Mouse (Mus musculus) kidney, postnatal 10 days (tissue): ENCODE data around the gene Shisal2a.

Source experiments
- DNase-seq: peaks from one replicate; pipeline ENCODE4 v3.0.0; 2021; ENCODE audit warnings: mixed read lengths

The Shisal2a gene

DNA sequence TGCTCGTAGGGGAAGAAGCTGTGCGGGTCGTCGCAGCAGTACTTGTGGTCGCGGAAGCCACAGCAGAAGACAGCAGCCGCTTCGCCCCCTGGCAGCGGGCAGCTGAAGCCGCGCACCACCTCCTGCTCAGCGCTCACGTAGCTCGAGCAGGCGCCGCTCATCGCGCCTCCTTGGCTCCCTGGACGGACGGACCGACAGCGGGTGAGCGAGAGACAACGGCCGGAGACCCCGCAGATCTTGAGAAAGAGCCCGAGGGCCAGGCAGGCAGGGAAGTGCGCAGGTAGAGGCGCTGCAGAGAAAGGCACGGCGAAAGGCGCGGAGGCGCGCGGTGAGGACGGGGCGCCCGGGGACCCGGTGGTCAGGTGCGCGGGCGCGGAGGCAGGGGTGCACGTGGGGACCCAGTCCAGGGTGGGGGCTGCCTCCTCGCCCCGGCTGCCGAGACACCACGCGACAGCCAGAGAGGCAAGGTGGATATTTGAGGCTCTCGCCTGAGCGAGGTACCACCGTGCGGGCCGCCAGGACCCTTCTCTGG lies at the start of gene Shisal2a:
Shisal2a (minus strand) TSS at position 167 of the 532 bp plus-strand sequence.
- peak; percentile 31 for DNase-seq

DNA sequence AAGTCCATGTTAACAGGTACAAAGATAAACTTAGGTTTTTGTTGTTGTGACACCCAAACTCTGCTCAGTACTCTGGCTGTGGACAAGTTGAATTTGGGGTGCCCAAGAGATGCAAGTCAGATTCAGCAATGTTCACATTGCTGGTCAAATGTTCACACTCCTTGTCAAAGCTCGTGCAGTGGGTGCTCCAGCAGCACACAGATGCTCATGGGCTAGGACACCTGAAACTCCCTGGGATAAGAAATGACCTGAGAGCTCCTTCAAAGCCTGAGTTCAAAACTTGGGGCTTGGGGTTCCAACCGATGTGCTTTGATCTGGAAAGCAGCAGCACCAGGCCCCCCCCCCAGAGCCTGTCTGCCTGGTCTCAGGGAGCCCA lies 48.4 kb upstream of the Shisal2a start:
- no peak for DNase-seq

DNA sequence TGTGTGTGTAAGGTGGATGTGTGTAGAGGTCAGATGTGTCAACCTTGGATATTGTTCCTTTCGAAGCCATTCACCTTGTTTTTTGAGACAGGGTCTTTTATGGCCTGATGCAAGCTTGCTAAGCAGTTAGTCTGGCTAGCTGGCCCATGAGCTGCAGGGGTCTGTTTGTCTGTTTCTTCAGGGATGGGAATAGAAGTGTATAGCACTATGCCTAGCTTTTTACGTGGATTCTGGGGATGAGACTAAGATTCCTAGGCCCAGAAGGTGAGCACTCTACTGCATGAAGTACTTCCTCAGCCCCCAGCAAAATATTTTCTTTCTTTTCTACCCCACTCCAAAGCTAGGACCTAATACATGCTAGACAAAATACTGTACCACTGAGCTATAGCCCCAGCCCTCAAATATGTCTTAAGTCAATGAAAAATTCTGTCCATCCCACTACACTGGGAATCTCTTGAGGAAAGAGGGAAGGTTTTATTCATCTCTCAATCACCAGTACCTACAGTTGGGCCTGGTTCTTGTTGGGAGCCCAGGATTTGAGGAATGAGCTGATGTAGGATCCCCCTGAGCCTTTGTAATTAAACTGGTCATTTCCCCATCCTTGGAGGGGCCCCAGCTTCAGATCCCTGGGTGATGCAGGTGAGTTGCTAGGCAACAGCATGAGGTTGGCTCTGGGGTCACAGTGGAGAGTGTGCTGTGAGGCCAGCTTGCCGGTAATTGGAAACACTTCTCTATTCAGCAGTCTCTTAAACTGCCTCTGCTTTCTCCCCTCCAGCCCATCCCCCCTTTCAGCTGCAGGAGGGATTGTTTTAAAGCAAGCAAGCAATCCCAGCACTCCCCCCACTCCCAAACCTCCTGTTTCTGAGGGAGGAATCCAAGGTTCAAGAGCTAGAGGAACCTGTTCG lies 47.8 kb upstream of the Shisal2a start:
- DNase-seq = peak; percentile 20

DNA sequence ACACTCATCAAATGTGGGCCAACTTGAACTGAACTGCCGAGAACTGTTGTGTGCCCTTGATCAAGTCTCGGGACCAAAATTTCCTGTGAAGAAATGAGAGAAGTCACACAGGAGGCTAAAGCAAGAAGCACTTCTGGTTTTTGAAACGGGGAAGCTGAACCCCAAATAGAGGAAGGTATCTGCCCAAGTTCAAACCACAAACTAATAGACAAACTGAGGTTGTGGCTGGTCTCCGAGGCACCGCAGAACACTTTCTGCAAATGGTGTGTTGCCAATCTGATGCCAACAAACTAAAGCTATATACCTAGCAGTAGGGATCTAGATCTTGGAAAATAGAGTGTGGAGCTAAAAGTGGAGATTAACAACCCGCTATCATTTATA lies 45.2 kb upstream of the Shisal2a start:
- no peak for DNase-seq

DNA sequence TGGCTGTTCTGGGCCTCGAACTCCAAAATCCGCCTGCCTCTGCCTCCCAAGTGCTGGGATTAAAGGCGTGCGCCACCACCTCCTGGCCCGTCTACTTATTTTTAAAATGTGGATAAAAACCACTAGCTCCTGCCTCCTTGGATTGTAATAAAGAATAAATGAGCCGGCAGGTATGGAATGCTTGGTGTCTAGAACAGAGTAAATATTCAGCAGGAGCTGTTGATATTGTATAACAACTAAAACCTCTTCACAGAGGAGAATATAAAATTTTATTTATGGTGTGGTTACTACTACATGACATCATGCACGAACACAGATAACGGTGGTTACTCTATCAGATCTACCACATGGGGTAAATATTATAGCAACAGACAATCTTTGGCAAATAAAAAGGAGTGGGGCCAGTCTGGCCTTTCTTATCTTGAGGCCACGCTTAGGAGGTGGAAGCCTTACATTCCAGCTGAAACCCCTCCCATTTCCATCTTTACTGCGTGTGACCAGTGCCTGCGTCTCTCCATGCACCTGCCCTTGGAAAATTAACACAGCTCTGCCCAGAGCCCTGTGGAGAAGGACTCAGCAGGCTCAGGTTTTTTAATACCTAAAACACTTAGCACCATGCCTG lies 44.7 kb upstream of the Shisal2a start:
- no peak for DNase-seq

DNA sequence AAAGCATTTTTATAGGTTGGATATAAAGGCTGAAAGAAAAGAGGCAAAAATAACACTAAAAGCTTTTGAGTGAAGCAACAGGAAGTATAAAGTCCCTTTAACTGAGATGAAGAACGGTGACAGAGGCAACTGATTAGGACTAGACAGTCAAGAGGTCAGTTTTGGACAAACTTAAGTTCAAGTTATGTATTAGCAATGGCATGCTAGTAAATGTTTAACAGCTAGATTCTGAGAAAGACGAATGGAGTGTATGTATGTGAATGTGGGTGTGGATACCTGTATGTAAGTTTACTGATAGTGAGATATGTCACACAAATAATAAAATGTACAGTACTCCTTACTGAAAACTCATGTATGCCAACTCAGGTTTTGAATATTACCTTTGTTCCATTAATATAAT lies 41.4 kb upstream of the Shisal2a start:
- DNase-seq = no peak

DNA sequence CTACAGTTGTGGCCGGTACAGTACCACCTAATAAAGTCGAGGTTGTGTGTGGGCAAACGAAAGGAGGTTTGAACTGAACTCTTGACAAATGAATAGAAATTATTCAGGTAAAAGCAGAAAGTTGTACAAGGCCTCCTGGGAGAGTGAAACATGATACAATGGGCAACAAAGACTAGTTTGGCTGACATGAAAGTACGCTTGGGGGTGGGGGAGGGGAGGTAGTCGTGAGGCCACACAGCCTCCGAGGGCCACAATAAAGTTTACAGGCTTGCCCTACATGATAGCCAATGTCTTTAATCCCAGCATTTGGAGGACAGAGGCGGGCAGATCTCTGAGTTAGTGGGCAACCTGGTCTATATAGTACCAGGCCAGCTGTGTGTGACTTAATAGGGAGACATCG lies 24.5 kb upstream of the Shisal2a start:
- DNase-seq = no peak

DNA sequence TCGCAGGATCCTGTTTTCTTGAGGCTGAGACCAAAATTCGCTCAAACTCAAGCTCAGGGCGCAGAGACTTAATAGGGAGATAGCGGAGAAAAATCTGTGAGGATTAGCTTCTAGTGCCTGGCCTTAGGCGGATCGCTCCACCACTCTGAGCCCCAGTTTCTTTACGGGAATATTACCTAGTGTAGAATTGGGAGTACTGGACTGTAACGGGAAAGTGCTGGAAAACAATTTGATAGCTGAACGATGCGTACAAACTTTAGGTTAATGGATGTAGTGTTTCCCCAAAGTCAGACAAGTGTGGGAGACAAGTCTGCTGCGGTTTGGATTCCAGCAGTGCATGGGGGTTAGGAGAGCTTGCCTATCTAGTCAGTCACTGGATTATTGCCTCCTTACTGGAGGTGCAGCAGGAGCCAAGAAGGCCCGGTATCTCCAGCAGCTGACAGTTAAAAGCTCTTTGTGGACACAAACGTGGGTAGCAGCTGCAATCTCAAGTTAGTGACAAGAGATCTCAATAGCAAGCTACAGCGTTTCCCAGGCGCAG lies 23.8 kb upstream of the Shisal2a start, which contains the start of gene Gpx7:
Gpx7 (minus strand) TSS at position 101 of the 541 bp plus-strand sequence.
- no peak for DNase-seq

DNA sequence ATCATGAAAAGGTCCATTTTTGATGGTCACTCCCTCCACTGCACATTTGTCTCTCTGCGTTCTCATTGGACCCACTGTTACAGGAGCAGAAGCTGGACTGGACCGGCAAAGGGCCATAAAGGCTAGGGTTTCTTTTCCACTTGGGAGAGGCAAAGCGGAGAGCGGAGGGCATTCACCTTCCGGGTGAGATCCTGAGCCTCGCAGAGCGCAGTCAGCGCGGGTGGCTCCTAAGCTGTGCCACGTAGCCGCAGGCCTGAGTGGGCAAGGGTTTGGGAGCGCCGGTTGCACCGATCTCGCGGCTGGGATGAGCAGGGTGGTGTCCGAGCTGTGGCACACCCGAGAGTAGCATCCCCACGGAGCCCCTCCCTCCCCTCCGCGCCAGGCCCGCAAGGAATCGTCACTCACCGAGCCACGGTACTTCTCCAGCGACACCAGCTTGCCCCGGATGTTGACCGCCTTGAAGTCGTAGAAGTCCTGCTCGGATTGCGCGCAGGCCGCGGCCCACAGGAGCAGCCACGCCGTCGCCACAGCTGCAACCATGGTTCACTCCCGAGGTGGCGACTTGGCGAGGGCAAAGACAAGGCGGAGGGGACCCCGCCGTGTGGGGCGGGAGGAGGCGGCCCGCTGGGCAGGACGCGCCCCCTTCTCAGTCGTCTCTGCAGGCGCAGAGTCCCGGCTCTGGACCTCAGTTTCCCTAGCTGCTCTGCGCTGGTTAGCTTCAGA lies 23.1 kb upstream of the Shisal2a start:
- peak; percentile 78 for DNase-seq

DNA sequence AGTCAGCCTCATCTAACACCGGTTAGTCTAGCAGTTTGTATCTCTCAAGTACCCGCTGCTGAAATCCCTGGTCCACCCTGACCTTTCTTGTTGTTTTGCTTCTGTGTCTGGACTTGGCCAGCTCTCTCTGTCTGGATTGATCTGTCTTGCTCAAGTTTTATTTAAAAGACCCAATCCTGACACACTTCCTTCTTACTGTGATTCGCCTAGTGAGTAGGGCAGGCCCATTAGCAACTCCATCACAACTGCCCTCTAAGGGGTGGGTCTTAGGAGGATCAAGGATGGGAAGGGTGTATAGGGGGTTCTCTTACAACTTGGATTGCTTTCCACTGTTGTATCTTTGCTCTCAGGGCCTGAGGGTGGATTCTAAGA lies 22.6 kb upstream of the Shisal2a start:
- peak; percentile 24 for DNase-seq

DNA sequence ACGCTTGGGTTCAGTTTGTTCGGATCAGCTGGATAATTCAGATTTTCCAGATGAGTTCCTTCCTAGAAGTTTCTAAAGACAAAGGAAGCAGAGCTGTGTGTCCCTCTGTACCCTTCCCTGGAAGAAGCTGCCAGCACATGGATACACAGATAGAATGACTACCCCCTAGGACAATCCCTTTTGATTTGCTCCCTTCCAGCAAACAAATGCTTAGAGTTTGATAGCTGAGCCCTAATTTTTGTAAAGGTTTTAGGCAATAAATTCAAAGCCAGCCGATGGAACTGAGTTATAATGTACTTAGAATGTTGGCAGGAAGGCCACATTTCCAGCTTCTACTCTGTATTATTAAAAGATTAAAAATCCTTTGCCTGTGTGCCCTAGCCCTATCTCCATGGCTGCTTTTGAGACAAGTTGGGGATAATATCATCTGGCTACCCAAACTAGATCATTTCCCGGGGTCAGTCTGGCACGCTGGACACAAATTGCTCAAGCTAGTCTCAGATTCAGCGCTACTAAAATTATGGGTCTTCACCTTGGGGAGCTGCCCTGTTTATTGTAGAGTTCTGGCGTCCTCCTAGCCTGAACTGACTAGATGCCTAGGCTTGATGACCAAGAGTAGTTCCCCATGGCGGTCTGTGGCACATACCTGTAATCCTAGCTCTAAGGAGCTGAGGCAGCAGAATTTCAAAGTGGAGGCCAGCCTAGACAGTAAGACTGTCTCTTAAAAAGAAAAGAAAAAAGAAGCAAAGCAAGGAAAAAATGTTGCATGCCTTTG lies 20.9 kb upstream of the Shisal2a start:
- DNase-seq = no peak

DNA sequence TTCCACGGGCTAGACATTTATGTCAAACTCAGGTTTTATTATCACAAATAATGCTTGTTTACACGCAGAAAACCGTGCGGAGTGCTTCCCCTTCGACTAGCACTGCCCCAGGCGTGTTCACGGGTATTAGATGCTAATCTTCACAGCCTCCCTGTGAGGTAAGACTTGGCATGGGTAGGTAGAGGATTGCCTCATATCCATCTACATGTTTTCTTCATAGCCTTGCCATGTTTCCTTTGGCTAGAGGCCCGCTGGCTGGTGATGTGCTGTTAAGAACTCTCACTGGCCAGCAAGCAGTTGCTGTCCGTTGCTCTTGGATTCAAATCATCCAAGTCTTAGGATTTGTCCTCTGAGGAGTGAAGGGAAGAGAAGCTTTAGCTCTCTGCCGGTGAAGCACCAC lies 17.2 kb upstream of the Shisal2a start:
- no peak for DNase-seq

DNA sequence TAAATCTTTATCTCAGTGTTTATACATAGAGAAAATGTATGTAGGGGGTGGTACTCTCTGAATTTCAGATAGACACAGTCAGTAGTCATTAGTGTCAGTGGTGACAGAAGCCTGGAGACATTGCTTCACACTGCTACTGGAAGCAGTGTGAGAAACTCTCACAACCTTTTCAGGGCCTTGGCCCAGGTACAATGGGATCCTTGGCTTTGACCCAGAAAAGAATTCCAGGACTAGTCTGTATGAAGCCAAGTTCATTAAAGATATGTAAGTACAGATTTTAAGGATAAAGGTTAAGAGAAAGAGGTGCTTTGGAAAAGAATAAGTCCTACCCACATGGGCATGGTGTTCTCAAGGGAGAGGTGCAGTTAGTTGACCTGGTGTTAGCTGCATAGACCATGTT lies 11.1 kb upstream of the Shisal2a start:
- no peak for DNase-seq

DNA sequence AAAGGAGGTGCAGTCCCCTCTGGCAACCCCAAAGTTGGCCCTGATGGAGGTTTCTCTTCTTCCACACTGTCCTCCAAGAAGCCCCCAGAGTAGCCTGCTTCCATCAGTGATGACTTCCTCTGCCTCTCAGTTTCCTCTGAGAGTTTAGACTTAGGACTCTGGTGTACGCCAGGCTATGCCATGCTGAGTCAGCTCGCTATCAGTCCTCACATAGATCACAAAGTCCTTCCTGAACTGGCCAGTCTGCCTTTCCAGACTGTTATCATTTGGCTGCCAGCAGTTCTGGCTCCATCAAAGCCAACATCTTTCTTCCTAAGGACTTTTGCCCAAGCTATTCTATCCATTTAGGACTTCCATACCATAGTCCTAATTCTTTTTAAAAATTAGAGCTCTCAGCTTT lies 9.4 kb upstream of the Shisal2a start:
- DNase-seq = no peak

DNA sequence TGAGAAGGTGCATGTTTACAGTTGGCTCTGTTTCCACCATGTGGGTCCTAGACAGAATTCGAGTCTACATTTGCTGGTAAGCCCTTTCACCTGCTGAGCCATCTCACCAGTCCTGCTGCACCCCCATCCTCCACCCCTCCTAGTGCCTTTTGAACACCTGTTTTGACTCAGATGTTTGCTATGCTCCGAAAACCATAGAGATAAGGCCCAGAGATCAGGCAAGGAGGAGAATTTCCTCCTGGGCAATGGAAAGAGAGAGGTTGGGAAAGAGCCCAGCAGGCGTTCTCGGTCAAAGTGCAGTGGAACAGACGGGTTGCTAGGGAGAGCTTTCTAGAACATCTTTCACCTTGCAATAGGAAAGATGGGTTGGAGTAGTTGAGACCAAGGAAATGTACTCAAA lies 8.0 kb upstream of the Shisal2a start:
- no peak for DNase-seq

DNA sequence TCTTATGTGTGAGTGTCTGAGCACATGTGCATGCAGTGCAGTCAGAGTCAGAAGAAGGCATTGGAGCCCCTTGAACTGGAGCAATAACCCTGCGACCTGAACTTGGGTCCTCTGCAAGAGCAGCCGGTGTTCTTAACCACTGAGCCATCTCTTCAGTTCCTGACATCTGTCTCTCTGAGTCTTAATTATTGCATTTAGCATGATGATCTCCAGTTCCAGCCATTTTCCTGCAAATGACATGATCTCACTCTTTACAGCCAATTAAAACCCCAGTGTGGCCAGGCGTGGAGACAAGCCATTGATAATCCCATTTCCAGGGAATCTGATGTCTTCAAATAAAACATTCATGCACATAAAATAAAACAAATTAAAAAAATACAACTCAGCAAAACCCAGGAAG lies 5.6 kb upstream of the Shisal2a start:
- no peak for DNase-seq

DNA sequence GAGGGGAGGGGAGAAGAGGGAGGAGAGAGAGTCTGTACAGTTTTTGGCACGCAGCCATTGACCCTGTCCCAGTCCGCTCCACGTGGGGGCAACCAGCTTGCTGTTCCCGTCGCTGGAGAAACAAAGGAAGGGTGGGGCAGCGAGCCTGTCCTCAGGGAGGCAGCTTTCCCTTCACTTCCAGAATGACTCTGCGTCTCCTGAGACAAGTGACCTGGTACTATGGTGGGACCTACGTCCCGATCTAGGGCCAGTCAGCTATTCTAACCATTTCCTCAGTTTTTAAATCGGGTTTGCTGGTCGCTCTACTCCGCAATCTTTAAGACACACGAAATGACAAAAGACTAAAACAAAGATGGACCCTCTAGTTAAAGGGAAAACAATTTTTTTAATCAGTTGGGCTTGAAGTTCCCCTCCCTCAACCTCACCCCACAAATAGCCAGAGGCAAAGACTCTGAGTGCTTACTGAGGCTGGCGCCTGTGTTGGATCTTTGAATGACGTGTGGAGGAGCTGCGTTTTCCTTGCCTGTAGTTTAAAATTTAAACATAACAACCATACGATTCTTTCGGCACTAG lies 4.6 kb upstream of the Shisal2a start:
- peak; percentile 86 for DNase-seq

DNA sequence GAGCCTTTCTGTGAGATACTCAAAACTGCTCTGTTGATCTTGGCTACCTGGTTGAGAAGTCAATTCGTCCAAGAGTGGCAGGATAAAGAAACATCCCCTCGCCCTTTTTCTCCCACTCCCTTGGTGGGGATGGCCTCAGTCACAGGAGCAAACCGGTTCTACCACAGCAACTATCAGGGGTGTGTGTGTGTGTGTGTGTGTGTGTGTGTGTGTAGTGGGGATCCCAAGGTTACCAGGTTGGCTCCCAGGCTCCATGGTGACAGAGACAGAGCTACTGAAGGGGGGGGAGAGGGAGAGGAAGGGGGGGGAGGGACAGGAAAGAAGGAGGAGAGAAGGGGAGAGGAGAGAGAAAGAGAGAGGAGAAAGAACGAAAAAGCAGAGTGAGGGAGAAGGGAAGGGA lies 4.0 kb upstream of the Shisal2a start:
- DNase-seq = peak; percentile 32

DNA sequence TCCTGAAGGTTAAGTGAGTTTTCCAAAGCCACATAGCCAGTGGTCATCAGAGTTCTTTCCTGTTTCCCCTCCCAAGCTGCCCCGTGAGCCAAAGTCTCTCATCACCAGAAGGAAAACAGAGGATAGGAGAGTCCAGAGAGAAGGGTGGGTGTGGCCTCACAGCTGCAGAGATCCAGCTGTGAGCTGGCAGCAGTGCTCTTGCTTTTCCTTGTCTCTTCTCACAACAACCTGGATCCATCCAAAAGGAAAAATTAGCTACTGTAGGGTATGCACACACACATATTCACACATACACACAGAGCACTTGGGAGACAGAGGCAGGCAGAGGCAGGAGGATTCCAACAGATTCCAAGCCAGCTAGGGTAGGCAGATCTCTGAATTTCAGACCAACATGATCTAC lies 2.9 kb upstream of the Shisal2a start:
- DNase-seq = no peak

DNA sequence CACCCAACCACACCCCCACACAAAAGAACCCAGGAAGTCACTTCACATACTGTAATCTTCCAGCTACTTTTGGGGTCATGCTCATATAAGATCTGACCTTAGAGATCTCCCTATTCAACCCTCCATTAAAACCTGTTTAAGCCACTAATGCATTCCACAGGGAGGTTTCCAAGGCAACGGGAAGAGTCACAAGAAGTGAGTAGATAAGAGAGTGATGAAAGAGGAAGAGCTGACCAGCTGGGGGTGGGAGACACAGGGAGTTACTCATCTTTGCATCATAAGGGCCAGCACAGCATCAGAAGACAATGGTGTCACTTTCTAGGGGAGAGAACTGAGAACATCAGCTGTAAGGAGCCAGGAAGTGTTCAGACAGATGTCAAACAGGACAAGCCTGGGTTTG lies 3.0 kb downstream of the Shisal2a start:
- no peak for DNase-seq

DNA sequence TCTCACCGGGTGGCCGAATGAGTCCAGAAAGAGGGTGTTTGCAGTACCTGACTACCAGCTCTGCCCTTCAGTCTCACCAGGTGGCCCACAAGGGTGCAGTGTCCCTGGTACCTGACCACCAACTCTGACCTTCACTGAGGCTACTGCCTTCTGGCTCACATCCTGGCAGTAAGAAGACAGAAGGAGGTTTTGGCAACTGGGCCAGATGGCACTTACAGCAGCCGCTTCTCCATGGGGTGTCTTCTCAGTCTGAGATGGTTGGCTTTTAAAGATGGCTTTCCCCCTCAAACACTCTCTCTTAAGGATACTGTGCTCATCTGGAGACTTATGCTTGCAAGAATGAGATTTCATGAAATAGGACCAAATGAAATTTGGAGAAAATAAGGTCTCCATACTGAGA lies 3.7 kb downstream of the Shisal2a start:
- DNase-seq = no peak

DNA sequence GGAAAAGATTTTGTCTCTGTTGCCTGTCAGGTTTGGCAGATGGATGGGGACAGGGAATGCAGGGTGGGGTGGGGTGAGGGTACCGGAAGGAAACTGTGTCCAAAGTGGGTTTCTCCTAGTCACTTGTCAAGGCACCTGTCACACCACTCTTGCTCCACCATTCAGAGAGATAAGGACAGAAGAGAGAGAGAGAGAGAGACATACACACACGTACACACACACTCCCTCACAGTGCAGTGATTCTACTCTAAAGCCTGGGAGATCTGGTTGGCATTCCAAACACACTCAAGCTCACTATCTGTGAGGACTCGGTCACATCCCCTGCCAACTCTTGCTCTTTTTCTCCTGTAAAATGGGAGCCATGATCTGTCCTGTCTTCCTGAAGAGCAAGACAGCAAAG lies 11.0 kb downstream of the Shisal2a start:
- no peak for DNase-seq
